Mouse (Mus musculus): ENCODE results near the gene Scai.

DNA sequence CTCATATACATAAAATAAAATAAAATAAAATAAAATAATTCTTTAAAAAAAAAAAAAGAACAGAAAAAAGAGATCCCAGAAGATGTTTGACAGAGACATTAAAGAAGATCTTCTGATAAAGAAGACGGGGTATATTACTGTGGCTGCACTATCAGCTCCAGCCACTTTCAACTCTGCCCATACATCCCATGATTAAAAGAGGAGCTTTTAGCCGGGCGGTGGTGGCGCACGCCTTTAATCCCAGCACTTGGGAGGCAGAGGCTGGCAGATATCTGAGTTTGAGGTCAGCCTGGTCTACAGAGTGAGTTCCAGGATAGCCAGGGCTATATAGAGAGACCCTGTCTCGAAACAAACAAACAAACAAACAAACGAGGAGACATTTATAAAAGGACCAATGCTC lies 76.4 kb downstream of the Scai start:
- no peak for TF ChIP-seq POLR2A (IDR thresholded peaks at IDR 0.05; ENCODE audit: low read depth, low read length)
- TF ChIP-seq CTCF (IDR thresholded peaks at IDR 0.05; ENCODE audit: borderline replicate concordance, insufficient read depth, low read length) = no peak

All from embryonic fibroblast, embryonic 13.5 days (primary cell).